Mouse (Mus musculus) hematopoietic stem cell, adult 5-6 weeks (primary cell): ENCODE results near the gene Ctsf. TPM values are rescaled to one million over a fixed set of nuclear protein-coding genes. Genes with fewer than 3 reads are reported as not detected.

ENCODE experiments used
- ATAC-seq, 2 experiments: fragments of 125-278 bp in 1 of 2; replicated peaks in 1 of 2; 2 replicates each; pipeline ENCODE4 v1.8.0; 2016 to 2017; ENCODE audit warnings: inconsistent platforms in 2 of 2, mild to moderate bottlenecking in 2 of 2, moderate number of reproducible peaks in 2 of 2, low read depth in 1 of 2, moderate TSS enrichment in 1 of 2; ENCODE audit not compliant: low FRiP score in 2 of 2, poor library complexity in 2 of 2, severe bottlenecking in 2 of 2, insufficient read depth in 1 of 2, low TSS enrichment in 1 of 2
- total RNA-seq: library from RNA; stranded (forward); fragments of 172-1452, 232-1000 nt; gene quantifications from 2 replicates; pipeline ENCODE4 v1.2.3, GENCODE M21; 2017

The Ctsf gene
- total RNA-seq, 1 experiment from 2014 or later: 18.9 TPM

DNA sequence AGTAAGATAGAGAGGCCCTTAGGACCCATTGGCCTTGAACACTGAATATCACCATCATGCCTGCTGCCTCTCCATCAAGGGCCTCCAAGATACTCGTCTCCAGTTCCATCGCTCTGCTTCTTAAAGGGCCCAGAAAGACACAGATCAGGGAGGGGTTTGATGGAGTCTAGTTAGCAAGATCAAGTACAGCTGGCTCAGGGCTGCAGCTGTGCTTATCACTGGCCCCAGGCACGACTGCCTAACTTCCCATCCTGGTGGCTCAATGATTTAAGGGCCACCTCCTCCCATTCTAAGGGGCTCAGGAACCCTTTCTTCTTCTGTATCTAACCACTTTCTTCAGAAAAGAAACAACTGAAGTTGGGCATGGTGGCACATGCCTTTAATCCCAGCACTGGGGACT is 36.9 kb downstream of the Ctsf start:
- ATAC-seq: peak in 1 of 2 experiments; percentile 27; a peak in 1 of 4 replicates

GRCm38 (mm10) chr19:4896780-4897520 is 42.0 kb downstream of the Ctsf start:
- no peak for ATAC-seq

- ATAC-seq: no peak
These were observed 44.0 kb downstream of the Ctsf start for GRCm38 (mm10) chr19:4898972-4899371.

GRCm38 (mm10) chr19:4899888-4900287 is 45.0 kb downstream of the Ctsf start:
- no peak for ATAC-seq

DNA sequence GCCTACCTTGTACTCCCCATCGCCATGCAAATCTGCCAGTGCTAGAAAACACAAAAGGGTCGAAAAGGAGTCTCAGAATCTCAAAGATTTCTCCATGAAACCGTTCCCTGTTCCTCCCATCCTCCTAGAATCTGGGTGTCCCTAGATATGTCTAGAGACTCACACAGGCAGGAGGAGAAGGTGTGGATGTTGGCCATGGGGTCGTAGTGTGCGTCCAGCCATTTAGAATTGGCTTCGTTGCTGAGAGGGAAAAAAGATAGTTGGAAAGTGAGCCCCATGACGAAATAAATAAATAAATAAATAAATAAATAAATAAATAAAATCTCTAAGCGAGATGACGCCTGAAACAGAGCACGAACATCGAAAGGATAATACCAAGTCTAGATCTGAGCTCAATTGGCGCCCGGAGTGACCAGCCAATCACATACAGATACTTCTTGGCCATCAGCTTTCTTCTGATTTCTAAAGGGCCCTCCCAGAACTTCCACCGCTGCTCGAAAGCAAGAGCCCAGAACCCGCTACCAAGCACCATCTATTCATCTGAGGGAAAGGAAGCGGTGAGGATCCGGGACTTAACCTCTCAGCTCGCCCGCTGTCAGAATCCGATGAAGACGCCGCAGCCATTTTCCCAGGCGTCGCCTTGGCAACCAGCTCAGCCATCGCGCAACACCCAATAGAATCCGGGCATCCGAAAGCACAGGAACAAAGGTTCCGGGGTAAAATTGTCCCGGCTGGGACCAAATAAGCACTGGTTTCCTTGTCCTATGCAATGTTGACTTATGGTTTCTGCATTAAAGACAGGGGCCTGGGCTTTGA is 51.3 kb downstream of the Ctsf start, which contains the start of gene Bbs1:
TSS of gene Bbs1 (minus strand) at position 650 of the 816 bp plus-strand sequence.
- peak; percentile 72 to 80 for ATAC-seq

- 0 out of 4 replicates have a peak, but pooled peaks of 1 of the 2 experiments have one; percentile 20 for ATAC-seq
These were observed 53.2 kb downstream of the Ctsf start for GRCm38 (mm10) chr19:4908107-4908506.

DNA sequence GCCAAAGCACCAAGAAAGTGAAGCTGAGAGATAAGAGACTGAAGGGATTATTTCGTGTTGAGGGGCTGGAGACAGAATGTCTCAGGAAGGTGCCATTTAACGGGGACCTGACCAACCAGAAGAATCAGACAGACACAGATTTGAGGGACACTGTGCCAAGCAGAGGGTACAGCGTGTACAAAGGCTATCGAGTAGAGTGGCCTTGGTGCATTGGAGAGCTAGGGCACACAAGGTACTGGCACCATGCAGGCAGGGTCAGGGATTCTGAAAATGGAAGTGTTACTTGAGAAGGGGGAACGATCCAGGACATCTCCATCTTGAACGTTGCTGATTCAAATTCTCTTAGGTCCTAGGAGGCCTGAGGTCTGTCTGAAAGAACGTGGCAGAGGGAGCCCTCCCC is 54.4 kb downstream of the Ctsf start:
- no peak for ATAC-seq

Other genes starting within 250 kb of the Ctsf start
- gene Lrfn4, start 239.5 kb upstream of the Ctsf start, total RNA-seq: 4.3 and 4.8 TPM in 2 replicates
- 17.1 and 24.6 TPM in 2 replicates for gene Rce1, start 229.5 kb upstream of the Ctsf start, total RNA-seq
- gene Gm960, start 156.5 kb upstream of the Ctsf start, total RNA-seq: 0.56 and 6.6 TPM in 2 replicates
- gene Sptbn2, start 144.0 kb upstream of the Ctsf start, total RNA-seq: 0.20 and 1.1 TPM in 2 replicates
- 28.8 and 29.5 TPM in 2 replicates for gene Rbm4b, start 98.6 kb upstream of the Ctsf start, total RNA-seq
- 75.7 and 127 TPM in 2 replicates for gene Rbm4, start 61.2 kb upstream of the Ctsf start, total RNA-seq
- gene Gm21992, start 43.5 kb upstream of the Ctsf start, total RNA-seq: 41.8 and 81.7 TPM in 2 replicates
- 16.8 and 17.4 TPM in 2 replicates for gene Rbm14, start 43.5 kb upstream of the Ctsf start, total RNA-seq
- gene Ccs, start 15.8 kb upstream of the Ctsf start, total RNA-seq: 24.1 and 24.7 TPM in 2 replicates
- gene Ccdc87, start 15.8 kb upstream of the Ctsf start, total RNA-seq: not detected in 2 replicates
- 0.06 and 0.20 TPM in 2 replicates for gene Actn3, start 22.8 kb downstream of the Ctsf start, total RNA-seq
- 13.1 and 17.4 TPM in 2 replicates for gene Zdhhc24, start 23.5 kb downstream of the Ctsf start, total RNA-seq
- gene Bbs1, start 51.5 kb downstream of the Ctsf start, total RNA-seq: 2.3 and 3.2 TPM in 2 replicates
- 37.6 and 41.1 TPM in 2 replicates for gene Dpp3, start 73.2 kb downstream of the Ctsf start, total RNA-seq
- gene Peli3, start 88.0 kb downstream of the Ctsf start, total RNA-seq: 0.10 TPM in 1 of 2 replicates, not detected in the other
- 50.0 and 71.5 TPM in 2 replicates for gene Mrpl11, start 107.0 kb downstream of the Ctsf start, total RNA-seq
- gene Npas4, start 135.2 kb downstream of the Ctsf start, total RNA-seq: not detected in 2 replicates
- gene Slc29a2, start 168.7 kb downstream of the Ctsf start, total RNA-seq: 2.3 and 5.3 TPM in 2 replicates
- gene B4gat1, start 183.7 kb downstream of the Ctsf start, total RNA-seq: not detected in 2 replicates
- gene AC124502.3, start 183.8 kb downstream of the Ctsf start, total RNA-seq: 7.3 and 8.4 TPM in 2 replicates
- gene Brms1, start 186.2 kb downstream of the Ctsf start, total RNA-seq: 23.3 and 29.5 TPM in 2 replicates
- 0.69 TPM in 1 of 2 replicates, not detected in the other for gene Rin1, start 195.4 kb downstream of the Ctsf start, total RNA-seq
- 0.31 and 0.74 TPM in 2 replicates for gene Cd248, start 212.9 kb downstream of the Ctsf start, total RNA-seq
- not detected in 2 replicates for gene Tmem151a, start 230.4 kb downstream of the Ctsf start, total RNA-seq
- 8.2 and 12.9 TPM in 2 replicates for gene Yif1a, start 233.4 kb downstream of the Ctsf start, total RNA-seq
- gene Cnih2, start 243.4 kb downstream of the Ctsf start, total RNA-seq: 0.35 TPM in 1 of 2 replicates, not detected in the other